Mouse (Mus musculus) thymus, postnatal 36 days (tissue): ENCODE data around the gene Kcnmb3.

Experiments used
- DNase-seq, 2 experiments: peaks; one replicate each; pipeline ENCODE4 v3.0.0; 2022; ENCODE audit warnings: mixed read lengths in 2 of 2

Kcnmb3 gene

GRCm38 (mm10) chr3:32428921-32429320, 63.1 kb downstream of the Kcnmb3 start:
- DNase-seq: no peak

GRCm38 (mm10) chr3:32428361-32428760, 63.7 kb downstream of the Kcnmb3 start:
- no peak for DNase-seq

- DNase-seq: no peak
Observed at GRCm38 (mm10) chr3:32427695-32428094, 64.3 kb downstream of the Kcnmb3 start.
